In the genomic region with DNA sequence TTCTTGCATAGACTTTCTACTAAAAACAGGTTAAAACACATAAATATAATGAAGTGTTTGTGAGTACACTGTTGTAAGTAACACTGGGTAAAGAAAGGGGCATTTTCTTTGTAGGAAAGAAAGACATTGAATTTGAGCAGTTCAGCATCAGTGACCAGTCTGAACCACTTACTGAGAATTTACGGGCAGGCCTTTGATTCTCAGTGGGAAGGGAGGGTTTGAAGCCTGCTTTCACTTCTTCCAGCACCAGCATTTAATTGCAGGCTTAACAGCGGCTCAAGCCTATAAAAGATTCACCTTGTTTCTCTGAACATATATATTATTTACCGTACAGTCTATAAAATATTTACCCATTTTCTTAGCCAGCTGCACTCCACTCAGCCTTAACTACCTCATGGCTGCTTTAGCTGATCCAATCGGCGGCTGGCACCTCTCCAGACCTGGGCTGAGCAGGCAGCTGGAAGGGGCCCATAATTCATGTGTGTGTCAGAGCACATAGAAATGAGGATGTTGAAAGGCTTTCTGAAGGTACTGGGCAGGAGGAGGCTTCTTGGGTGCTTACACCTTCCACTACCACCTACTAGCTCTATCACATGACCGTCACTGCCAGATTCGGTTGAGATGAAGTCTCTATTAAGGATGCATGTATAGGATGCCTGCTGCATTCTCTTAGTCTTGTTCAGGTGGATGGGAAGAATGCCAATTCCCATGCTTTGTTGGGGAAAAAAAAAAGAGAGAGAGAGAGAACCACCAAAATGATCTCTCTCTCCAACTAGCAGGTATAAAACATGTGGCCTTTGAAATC, we compare ENCODE assay signal across 8 mouse cellular contexts. TPM values are rescaled to one million over a fixed set of nuclear protein-coding genes. Genes with fewer than 3 reads are reported as not detected.
DNase-seq lines count a peak whose midpoint lies in the region; ATAC-seq lines count a peak whose summit lies in the region.

No protein-coding gene starts in this region.

- WGBS in embryonic facial prominence, embryonic 14.5 days, result 66% methylated on average over 7 of the region's 7 CpGs
- WGBS in embryonic facial prominence, embryonic 10.5 days, result 87% methylated on average over 7 of the region's 7 CpGs
- 61% methylated on average over 7 of the region's 7 CpGs for WGBS in hindbrain, embryonic 14.5 days
- WGBS in limb, embryonic 13.5 days, result 13% methylated on average over 7 of the region's 7 CpGs

- ATAC-seq in embryonic facial prominence, embryonic 14.5 days (ENCODE audit: low read depth), result peak; percentile 67
- ATAC-seq in hindbrain, embryonic 14.5 days (ENCODE audit: low FRiP score), result peak; percentile 69; the same call in 1 of the 2 replicates
- peak; percentile 92 for ATAC-seq in limb, embryonic 13.5 days (ENCODE audit: low FRiP score, low read depth)

- H3K4me1 ChIP-seq in embryonic facial prominence, embryonic 14.5 days (ENCODE audit: control insufficient read depth, insufficient read depth, low read length), result no peaks in the 10 kb centered on the region
- H3K4me1 ChIP-seq in embryonic facial prominence, embryonic 10.5 days, result no peaks in the 10 kb centered on the region
- 0 out of 2 replicates have a peak, but pooled peaks cover 7% of the 10 kb centered on the region for H3K4me1 ChIP-seq in hindbrain, embryonic 14.5 days (replicated peaks; ENCODE audit: control insufficient read depth, insufficient read depth, low read length)
- peaks cover 15% of the 10 kb centered on the region for H3K4me1 ChIP-seq in limb, embryonic 13.5 days

- intact Hi-C loops in heart, postnatal 14 days (cut with DNase I), result no loop called here

- DNase-seq in embryonic facial prominence, embryonic 14.5 days (ENCODE audit: low spot score), result peak; percentile 68
- no peak for DNase-seq in embryonic facial prominence, embryonic 10.5 days (ENCODE audit: low spot score)
- DNase-seq in MN1 (ENCODE audit: low spot score), result peak; percentile 53
- peak; percentile 58 for DNase-seq in hindbrain, embryonic 14.5 days (ENCODE audit: low spot score)
- DNase-seq in thymus, postnatal 0 days (ENCODE audit: low spot score), result no peak
- DNase-seq in heart, postnatal 14 days, result no peak
- DNase-seq in lung, postnatal 25 days (ENCODE audit: low spot score), result no peak

- no peaks in the 10 kb centered on the region for H3K9me3 ChIP-seq in embryonic facial prominence, embryonic 14.5 days (ENCODE audit: control insufficient read depth, low read length)
- H3K9me3 ChIP-seq in embryonic facial prominence, embryonic 10.5 days, result no peaks in the 10 kb centered on the region
- H3K9me3 ChIP-seq in hindbrain, embryonic 14.5 days (ENCODE audit: control insufficient read depth, low read length), result no peaks in the 10 kb centered on the region
- H3K9me3 ChIP-seq in limb, embryonic 13.5 days, result no peaks in the 10 kb centered on the region

- no peak overlapping the region for H3K27ac ChIP-seq in embryonic facial prominence, embryonic 14.5 days (replicated peaks; ENCODE audit: low read depth, low read length)
- no peak overlapping the region for H3K27ac ChIP-seq in embryonic facial prominence, embryonic 10.5 days (replicated peaks)
- no peak overlapping the region for H3K27ac ChIP-seq in hindbrain, embryonic 14.5 days
- peak overlapping the region; percentile 1; the same call in 1 of the 2 replicates for H3K27ac ChIP-seq in limb, embryonic 13.5 days

- no peak overlapping the region for H3K4me3 ChIP-seq in embryonic facial prominence, embryonic 14.5 days (ENCODE audit: low read depth, low read length)
- H3K4me3 ChIP-seq in embryonic facial prominence, embryonic 10.5 days, result no peak overlapping the region
- H3K4me3 ChIP-seq in hindbrain, embryonic 14.5 days (replicated peaks; ENCODE audit: low read length), result no peak overlapping the region
- H3K4me3 ChIP-seq in limb, embryonic 13.5 days, result no peak overlapping the region

- no peak overlapping the region for H3K4me2 ChIP-seq in embryonic facial prominence, embryonic 14.5 days (ENCODE audit: low read depth, low read length)
- H3K4me2 ChIP-seq in hindbrain, embryonic 14.5 days (replicated peaks), result no peak overlapping the region
- H3K4me2 ChIP-seq in limb, embryonic 13.5 days (replicated peaks), result peak overlapping the region; percentile 21; the same call in 1 of the 2 replicates

- H3K36me3 ChIP-seq in embryonic facial prominence, embryonic 14.5 days (ENCODE audit: control insufficient read depth, insufficient read depth, low read length), result no peaks in the 10 kb centered on the region
- no peaks in the 10 kb centered on the region for H3K36me3 ChIP-seq in embryonic facial prominence, embryonic 10.5 days (replicated peaks)
- no peaks in the 10 kb centered on the region for H3K36me3 ChIP-seq in hindbrain, embryonic 14.5 days (replicated peaks; ENCODE audit: control insufficient read depth, insufficient read depth)
- H3K36me3 ChIP-seq in limb, embryonic 13.5 days, result no peaks in the 10 kb centered on the region

- no peaks in the 10 kb centered on the region for H3K27me3 ChIP-seq in embryonic facial prominence, embryonic 14.5 days (replicated peaks; ENCODE audit: control insufficient read depth, insufficient read depth, low read length)
- no peaks in the 10 kb centered on the region for H3K27me3 ChIP-seq in embryonic facial prominence, embryonic 10.5 days (replicated peaks; ENCODE audit: low read depth, poor library complexity, severe bottlenecking)
- no peaks in the 10 kb centered on the region for H3K27me3 ChIP-seq in hindbrain, embryonic 14.5 days (ENCODE audit: control insufficient read depth, insufficient read depth, low read length)
- H3K27me3 ChIP-seq in limb, embryonic 13.5 days, result no peaks in the 10 kb centered on the region

- no peak overlapping the region for H3K9ac ChIP-seq in embryonic facial prominence, embryonic 14.5 days (ENCODE audit: low read depth, low read length)
- no peak overlapping the region for H3K9ac ChIP-seq in hindbrain, embryonic 14.5 days
- H3K9ac ChIP-seq in limb, embryonic 13.5 days, result no peak overlapping the region; the same call in 1 of the 2 replicates

RNA-seq across cellular contexts. Expression of gene Fggy, which starts 50.0 kb away (rescaled TPM):
- polyA plus RNA-seq in embryonic facial prominence, embryonic 14.5 days (2014; fragmentation: Nextera tagmentation; extraction: Ambion mirVana), result 8.8 TPM in 2 replicates
- polyA plus RNA-seq in embryonic facial prominence, embryonic 10.5 days (2016; fragmentation: Nextera tagmentation; extraction: Ambion mirVana), result 6.7 and 7.3 TPM in 2 replicates
- 7.5 and 7.6 TPM in 2 replicates for polyA plus RNA-seq in hindbrain, embryonic 14.5 days (2014; fragmentation: Nextera tagmentation; extraction: Ambion mirVana)
- polyA plus RNA-seq in limb, embryonic 13.5 days (2015; fragmentation: Nextera tagmentation; extraction: Ambion mirVana), result 8.3 and 8.9 TPM in 2 replicates
- polyA plus RNA-seq in thymus, postnatal 0 days (2015; fragmentation: Nextera tagmentation; extraction: Ambion mirVana), result 4.7 TPM in 2 replicates
- 1 to 10 TPM; 6.0 to 6.7 TPM for total RNA-seq in heart, postnatal 14 days (2021)

Comparison
In these comparisons a context has a peak if more than half of its experiments do, and no peak if none do; other contexts are left out.
1. DNase-seq: peak in embryonic facial prominence, embryonic 14.5 days (single experiment), MN1 (single experiment) and hindbrain, embryonic 14.5 days (single experiment); none in embryonic facial prominence, embryonic 10.5 days (single experiment), thymus, postnatal 0 days (single experiment), heart, postnatal 14 days (0 of 2) and lung, postnatal 25 days (single experiment).
2. Peak in every context shown above with its lines, with median percentiles within 50 percentile points of each other: ATAC-seq.